Mouse (Mus musculus) adrenal gland, adult 18-20 months (tissue): ENCODE data around the gene Zfp764. TPM values are rescaled to one million over a fixed set of nuclear protein-coding genes. Genes with fewer than 3 reads are reported as not detected.
"Not testable (repeated sequence)": the region's sequence is repeated elsewhere in the genome, so short reads cannot be mapped to it uniquely, and the experiment has no call there.

ENCODE experiments used
- DNase-seq, 2 experiments: peaks; one replicate each; pipeline ENCODE4 v3.0.0; 2021 to 2022; ENCODE audit warnings: low spot score in 2 of 2
- long read RNA-seq, 2 experiments: library from polyadenylated mRNA; stranded (forward); transcript quantifications; one replicate each; pipeline ENCODE4 v2.0.0; 2021
- total RNA-seq, 2 experiments: library from RNA; stranded (reverse); gene quantifications; 1 replicate in 1 of 2; 2 replicates in 1 of 2; pipeline ENCODE4 v1.2.3; 2021

The Zfp764 gene
- 1 to 10 TPM; 6.6 to 6.9 TPM for total RNA-seq
- long read RNA-seq, experiment 1, partial matches to known transcripts = 1 of 5 reads
- long read RNA-seq, experiment 1, other reads (novel, unspliced or antisense) = 1 of 5 reads
- long read RNA-seq, experiment 2, partial matches to known transcripts = 0 of 3 reads
- long read RNA-seq, experiment 2, other reads (novel, unspliced or antisense) = 1 of 3 reads

DNA sequence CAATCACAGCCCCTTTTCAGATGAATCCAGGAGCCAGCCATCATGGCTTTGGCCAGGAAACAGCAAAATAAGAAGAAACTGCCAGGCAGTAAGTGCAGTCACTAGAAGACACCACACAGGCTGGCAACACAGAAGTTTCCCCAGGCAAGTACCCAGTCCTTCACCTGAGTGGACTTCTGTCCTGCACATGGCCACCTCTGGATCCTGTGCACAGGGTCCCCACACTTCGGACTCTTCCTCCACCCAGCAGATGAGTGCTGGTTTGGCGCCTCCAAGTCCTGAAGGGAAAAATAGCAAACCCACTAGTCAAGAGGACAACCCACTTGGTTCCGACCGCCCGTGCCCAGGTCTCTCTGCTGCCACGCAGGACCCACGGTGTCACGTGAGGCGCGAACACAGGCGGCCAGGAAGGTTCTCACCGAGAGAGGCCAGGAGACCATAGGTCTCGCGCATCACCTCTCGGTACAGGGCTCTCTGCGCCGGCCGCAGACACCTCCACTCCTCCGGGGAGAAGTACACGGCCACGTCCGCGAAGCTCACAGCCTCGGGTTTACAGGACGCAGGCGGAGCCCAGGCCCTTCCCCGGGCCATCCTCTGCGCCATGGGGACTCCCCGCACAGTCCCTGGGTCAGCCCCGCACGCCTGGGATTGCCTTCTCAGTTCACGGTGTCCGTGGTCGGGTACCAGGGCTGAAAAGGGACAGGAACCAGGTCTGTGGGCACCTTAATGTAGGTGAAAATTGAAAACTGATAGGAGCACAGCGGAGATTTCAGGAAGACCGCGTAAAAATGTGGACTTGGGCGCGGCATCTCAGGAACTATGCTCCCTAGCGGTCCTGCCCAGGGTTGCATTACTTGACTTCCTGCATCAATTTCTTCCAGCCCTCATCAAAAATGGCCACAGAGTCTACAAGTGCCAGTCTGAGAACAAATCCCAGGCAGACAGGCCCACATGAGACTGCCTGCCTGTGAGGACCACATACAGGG, at the start of gene Zfp764:
Gene Zfp764, minus strand, starts transcription at position 821 of the 986 bp plus-strand sequence.
- peak; percentile 81 to 83 for DNase-seq

DNA sequence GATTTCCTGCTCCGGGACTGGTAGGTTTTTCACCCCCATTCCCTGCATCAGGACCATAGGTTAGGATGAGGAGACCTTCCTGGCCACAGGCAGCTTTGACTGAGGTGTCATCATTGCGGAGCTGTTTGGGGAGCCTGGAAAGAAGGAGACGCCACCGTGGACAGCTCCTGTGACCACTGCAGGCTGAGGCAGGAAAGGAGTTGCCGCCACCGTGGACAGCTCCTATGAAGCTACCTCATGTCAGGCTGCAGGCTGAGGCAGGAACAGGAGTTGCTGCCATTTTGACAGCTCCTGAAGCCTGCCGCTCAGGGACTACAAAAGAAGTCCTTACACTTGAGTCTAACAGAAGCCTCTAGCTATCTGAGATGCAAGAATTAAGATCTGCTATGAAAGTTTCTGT, 48.3 kb upstream of the Zfp764 start:
- no peak for DNase-seq

DNA sequence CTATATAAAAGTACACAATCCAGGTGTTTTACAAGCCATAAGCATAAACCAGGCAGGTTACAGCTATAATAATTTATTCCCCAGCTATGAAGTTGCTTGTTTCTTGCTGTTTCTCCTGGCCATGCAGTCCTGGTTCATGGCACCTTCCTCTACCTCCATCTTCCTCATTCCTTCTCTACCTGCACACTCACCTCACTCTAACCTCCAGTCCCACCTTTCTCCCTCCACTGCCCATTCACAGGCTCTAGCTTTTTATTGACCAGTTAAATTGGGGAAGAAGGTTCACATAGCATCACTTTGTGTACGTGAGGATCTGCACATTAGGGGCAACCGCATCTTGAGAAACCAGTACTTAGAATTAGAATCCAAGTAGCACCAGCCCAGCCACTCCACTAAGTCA, 46.4 kb upstream of the Zfp764 start:
- no peak for DNase-seq

DNA sequence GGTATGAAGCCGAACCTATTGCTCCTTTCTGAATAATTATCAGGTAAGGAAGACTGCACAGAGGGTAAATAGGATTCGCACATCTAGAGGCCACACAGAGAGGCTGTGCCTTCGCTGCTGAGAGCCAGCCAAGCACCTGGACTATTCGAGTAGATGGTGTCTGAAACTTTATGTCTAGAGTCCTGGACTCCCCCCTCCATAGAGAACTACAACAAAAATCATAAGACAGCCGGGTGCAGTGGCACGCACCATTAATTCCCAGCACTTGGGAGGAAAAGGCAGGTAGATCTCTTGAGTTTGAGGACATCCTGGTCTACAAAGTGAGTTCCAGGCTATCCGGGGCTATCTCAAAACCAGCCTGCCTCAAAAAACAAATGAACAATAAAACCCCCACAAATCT, 43.3 kb upstream of the Zfp764 start:
- DNase-seq = no peak

DNA sequence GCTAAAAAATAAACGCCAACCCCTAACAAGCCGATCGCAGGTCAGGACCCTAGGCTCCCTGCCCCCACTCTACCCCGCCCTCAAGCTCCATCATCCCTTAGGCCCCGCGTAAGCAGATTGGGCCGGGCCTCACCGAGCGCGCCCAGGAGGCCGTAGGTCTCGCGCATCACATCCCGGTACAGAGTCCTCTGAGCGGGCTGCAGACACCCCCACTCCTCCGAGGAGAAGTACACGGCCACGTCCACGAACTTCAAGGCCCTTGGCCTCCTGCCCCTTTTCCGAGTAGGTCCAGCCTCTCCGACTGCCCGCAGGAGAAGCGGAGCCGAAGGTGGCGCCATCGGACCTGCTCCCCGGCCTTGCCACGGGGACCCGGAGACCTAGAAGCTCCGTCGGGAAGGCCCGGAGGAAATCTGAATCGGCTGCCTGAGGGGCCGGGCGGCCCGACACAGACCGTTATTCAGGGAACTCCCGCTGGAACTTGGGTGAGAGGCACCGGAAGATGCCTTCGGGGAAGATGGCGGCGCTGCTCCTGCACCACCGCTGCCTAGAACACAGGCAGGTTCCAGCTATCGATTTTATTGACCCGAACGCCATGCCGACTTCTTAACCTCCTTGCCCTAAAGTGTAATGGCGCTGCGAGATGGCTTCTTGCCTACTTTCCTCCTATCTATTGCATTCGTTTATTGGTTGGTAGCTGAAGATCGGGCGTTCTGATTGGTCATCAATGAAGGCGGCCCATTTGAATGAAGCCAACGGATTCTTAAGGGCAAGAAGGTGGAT, 42.1 kb upstream of the Zfp764 start, which contains the start of gene Zfp689:
Gene Zfp689, minus strand, starts transcription at position 638 of the 780 bp plus-strand sequence.
- peak; percentile 82 to 86 for DNase-seq

DNA sequence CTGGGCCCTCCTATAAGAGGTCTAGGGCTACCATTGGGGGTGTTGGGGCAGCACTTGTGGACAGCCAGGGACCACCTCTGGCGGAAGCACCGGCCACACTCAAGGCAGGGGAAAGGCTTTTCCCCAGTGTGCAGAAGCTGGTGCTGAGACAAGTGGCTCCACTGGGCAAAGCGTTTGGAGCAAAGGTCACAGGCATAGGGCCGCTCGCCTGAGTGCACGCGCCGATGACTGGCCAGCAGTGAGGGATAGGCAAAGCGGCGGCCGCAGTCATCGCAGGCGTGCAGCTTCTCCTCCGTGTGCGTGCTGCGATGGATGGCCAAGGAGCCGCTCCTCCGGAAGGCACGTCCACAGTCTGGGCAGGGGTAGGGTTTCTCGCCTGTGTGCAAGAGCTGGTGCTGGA, 37.4 kb upstream of the Zfp764 start:
- DNase-seq = no peak

DNA sequence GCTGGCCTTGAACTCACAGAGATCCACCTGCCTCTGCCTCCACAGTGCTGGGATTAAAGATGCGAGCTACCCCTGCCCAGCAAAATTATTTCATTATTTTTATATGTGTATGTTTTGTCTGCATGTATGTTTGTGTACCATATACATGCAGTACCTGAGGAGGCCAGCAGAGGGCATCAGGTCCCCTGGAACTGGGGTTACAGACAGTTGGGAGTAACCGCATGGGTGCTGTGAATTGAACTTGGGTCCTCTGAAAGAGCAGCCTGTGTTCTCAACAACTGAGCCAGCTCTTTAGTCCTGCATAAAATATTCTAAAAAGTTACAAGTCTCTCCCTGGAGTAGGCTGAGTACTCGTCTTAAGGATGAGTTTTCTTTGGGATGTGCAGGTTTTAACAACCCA, 31.1 kb upstream of the Zfp764 start:
- DNase-seq = no peak

DNA sequence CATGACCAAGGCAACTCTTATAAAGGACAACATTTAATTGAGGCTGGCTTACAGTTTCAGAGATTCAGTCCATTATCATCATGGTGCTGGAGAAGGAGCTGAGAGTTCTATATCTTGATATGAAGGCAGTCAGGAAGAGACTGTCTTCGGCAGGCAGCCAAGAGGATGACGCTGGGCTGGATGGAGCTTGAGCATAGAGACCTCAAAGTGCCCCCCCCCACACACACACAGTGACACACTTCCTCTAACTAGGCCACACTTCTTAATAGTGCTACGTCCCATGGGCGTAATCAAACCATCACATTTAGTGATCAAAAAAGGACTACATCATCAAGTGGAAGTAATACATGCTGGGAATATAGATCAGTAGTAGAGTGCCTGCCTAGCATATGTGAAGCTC, 28.6 kb upstream of the Zfp764 start:
- DNase-seq = no peak

DNA sequence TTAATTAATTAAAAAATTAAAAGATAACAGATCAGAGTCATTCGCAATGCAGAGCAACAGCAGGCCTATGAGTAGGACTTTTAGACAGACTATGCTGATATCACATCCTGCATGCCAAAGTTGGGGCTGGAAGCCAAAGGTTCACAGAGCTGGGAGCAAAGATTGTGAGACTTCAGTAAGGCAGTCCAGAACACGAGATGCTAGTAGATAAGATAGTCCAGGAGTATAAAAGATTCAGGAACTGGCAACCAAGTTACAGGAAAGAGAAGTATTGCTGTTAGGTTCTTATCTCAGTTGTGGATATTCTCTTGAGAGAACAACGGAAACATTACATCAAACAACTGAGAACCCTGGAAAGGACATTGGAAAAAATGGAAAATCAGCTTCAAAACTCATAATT, 19.7 kb upstream of the Zfp764 start:
- no peak for DNase-seq

DNA sequence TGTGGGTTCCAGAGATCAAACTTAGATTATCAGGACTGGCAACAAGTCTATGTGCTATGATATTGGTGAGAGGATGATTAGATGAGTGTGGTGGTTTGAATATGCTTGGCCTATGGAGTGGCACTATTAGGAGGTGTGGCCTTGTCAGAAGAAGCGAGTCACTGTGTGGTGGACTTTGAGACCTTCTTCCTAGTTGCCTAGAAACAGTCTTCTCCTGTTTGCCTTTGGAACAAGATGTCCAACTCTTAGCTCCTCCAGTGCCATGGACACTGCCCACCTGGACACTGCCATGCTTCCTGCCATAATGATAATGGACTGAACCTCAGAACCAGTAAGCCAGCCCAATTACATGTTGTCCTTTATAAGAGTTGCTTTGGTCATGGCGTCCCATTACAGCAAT, 19.3 kb upstream of the Zfp764 start:
- DNase-seq = no peak

DNA sequence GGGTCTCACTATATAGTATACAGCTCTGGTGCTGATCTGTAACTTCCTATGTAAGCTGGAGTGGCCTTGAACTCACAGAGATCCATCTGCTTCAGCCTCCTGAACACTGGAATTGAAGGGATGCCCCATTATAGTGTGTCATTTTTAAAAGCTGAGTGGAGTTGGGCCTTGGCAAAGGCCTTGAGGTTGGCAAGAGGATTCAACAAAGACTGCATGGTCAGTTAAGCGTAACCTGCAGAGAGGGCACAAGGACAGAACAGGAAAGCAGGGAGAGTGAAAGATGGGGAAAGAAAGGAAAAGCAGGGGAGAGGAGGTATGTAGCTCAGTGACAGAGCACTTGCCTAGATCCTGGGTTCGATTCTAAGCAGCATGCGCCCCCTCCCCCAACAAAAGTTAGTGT, 18.7 kb upstream of the Zfp764 start:
- no peak for DNase-seq

DNA sequence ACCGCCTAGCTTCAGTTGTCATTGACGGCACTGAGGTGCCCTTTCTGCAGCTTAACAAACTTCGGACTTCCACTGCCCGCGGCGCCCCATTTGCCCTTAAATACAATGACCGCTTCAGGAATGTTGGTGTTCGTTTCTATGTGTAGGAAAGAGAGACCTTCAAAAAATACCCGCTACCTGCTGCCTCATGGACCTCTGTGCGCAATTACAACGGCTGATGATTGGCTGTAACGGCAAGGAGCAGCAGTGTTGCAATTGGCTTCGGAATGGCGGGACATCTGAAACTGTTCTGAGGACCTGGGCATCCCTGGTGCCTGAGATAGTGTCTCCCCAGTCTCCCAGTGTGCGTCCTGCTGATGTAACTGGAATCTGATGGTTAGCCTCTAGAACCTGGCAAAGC, 15.6 kb upstream of the Zfp764 start:
- DNase-seq = peak in 1 of 2 experiments; percentile 12

DNA sequence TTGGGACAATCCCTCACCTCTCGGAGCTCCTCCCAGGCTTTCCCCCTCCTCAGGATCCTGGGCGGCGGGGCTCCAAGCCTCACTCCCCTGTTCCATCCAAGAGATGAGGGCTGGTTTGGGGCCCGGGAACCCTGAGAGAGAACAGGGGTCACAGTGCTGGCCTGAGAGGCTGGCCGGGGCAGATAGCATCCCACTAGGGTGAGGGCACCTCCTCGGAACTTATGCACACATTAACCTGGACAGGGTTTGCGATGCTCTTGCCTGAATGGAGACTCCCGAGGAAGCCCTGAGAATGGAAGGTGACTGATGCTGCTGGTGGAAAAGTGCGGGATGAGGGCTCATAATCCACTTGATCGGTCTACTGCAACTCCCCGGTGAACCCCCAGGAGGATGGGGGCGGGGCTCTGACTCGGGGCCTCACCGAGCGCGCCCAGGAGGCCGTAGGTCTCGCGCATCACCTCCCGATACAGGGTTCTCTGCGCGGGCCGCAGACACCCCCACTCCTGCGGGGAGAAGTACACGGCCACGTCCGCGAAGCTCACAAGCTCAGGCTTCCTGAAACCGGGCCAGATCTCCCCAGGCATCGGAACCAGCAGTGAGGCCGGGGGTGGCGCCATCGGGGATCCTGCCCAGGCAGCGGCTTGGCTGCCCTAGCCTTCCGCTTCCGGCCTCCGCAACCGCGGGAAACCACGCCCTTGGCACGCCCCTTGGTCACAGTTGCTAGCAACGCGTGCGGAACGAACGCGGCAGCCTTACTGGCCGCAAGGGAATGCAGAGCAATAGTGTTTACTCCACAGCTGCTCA, 15.0 kb upstream of the Zfp764 start, which contains the start of gene Zfp688:
Gene Zfp688, minus strand, starts transcription at position 681 of the 804 bp plus-strand sequence.
- peak; percentile 96 to 97 for DNase-seq

DNA sequence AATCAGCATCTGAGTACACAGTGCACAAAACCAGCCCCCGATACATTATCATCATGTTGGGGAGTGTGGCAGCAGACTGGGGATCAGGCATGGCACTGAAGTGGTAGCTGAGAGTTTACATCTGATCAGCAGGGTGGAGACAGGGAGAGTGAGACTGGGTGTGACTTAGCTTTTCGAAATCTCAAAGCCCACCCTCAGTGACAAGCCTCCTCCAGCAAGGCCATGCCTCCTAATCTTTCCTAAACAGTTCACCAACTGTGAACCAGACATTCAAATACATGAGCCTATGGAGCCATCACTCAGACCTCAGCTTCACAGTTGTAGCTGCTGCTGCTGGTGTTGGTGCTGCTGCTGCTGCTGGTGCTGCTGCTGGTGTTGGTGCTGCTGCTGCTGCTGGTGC, 4.8 kb upstream of the Zfp764 start:
- DNase-seq = no peak

DNA sequence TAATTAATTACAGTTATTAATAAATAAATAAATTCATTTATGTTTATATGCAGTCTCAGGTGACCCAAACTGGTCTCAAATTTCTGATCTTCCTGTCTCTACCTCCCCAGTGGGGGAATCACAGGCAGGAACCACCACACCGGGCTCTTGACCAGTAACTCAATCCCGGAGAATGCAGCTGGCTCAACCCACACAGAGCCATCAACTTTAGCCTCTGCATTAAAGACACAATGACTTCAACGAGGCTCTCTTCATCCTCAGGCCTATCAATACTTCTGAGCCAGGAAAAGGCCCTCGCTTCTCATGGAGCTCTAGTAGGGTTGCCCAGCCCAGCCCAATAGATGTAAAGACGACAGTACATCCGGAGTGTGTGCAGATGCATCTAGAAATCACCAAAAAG, 2.5 kb downstream of the Zfp764 start:
- DNase-seq = not testable (repeated sequence)

DNA sequence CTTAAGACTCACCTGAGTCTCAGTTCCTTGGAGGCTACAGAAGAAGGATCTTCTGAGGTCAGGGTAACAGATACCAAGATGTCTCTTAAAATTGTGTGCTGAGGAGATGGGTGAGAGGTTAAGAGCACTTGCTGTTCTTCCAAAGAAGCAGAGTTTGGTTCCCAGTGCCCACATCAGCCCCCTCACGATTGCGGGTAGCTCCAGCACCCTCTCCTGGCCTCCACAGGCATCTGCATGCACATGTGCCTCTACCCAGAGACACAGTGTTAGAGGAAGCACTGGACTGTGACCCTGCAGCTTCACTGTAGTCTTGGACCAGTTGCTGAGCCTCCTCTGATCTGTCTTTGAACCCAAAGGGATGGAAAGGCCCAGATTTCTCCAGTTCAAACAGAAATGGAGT, 3.6 kb downstream of the Zfp764 start:
- DNase-seq = no peak

DNA sequence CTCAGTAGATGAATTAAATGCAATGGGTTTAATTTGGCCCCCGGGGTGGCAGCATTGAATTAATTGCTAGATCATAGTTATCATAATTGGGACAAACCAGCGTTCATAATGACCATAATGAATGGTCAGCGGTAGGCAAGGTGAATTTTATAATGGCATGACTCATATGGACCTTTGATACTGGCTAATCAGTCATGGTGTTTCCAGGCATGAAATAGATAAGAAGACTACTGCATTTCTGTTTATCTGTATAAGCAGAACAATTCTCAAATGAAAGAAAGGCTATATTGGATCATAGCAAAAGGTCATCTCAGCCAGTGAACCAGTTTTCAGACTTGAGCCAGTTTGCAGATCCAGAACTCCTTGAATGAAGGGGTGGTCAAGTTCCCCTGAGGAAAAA, 6.3 kb downstream of the Zfp764 start:
- DNase-seq = no peak

DNA sequence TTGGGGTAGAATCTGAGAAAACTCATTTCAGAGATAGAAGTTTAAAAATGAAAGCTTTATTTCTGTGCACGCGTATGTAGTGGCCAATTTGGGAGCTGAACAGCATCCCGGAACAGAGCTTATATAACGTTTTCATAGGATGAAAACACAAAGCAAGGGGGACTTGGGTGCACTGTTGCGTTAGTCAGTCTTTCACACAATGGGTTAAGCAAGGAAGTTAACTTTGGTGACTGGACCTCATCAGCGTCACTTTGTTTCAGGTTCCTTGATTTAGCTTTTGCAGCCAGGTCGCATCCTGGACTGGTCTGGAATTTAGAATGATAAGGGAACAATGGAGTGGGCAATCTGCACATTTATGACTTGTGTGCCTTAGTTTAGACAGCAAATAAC, 12.7 kb downstream of the Zfp764 start:
- DNase-seq = no peak

DNA sequence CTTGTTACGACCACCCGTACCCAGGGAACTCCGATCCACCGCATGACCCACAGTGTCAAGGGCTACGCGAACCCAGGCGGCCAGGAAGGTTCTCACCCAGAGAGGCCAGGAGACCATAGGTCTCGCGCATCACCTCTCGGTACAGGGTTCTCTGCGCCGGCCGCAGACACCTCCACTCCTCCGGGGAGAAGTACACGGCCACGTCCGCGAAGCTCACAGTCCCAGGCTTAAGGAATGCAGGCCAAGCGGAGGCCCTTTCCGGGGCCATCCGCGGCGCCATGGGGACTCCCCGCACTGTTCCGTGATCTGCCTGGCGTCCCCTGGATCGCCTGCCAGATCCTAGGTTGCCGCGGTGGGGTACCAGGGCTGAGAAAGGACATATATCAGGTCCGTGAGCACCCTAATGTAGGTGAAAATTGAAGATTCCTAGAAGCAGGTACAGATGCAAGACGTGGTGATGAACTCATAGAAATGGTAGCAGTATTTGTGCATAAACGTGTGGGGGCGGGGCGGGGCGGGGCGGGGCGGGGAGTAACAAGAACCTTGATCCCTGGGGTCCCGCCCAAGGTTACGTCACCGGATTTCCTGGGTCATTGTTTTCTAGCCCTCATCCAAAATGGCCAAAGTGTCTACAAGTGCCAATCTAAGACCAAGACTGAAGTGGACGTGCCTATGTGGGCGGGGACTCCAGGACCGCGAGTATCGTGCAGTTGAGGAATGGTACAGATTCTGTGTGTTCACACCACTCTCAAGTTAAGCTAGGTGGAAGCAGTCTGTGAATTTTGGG, 13.3 kb downstream of the Zfp764 start, which contains the start of gene E430018J23Rik:
Gene E430018J23Rik, minus strand, starts transcription at position 473 of the 787 bp plus-strand sequence.
- DNase-seq = peak; percentile 90 to 94
